Mouse (Mus musculus): ENCODE results near the gene Zfp365. TPM values are rescaled to one million over a fixed set of nuclear protein-coding genes. Genes with fewer than 3 reads are reported as not detected.

The Zfp365 gene
- 3.3 and 3.9 TPM in 2 replicates for polyA plus RNA-seq (2016; fragmentation: Nextera tagmentation; extraction: Ambion mirVana)

- H3K9ac ChIP-seq (replicated peaks): peak within 1 kb of the TSS; percentile 84
- H3K27ac ChIP-seq: no peak within 1 kb of the TSS
- H3K4me1 ChIP-seq (replicated peaks): peaks cover 10% of the 10 kb centered on the region; the same call in 1 of the 2 replicates
- H3K27me3 ChIP-seq: peaks cover 3% of the 10 kb centered on the region; the same call in 1 of the 2 replicates
- peak within 1 kb of the TSS; percentile 72 for H3K4me3 ChIP-seq (replicated peaks)
- 1% methylated on average over 43 of the region's 43 CpGs for WGBS
- H3K9me3 ChIP-seq: 0 out of 2 replicates have a peak, but pooled peaks cover 4% of the 10 kb centered on the region
- H3K36me3 ChIP-seq: peaks cover 9% of the 10 kb centered on the region; the same call in 1 of the 2 replicates
- H3K4me2 ChIP-seq: peak within 1 kb of the TSS; percentile 94
- peak; percentile 90 for ATAC-seq (ENCODE audit: insufficient number of reproducible peaks, insufficient read depth, low FRiP score, low TSS enrichment, low read depth)
These were observed at the start of gene Zfp365 for GRCm38 (mm10) chr10:67912337-67912776. Zfp365 (minus strand) TSS chr10:67912662.

GRCm38 (mm10) chr10:67959982-67960381 is 47.5 kb upstream of the Zfp365 start:
- 69% methylated on average over 3 of the region's 3 CpGs for WGBS
- no peak for ATAC-seq (ENCODE audit: insufficient number of reproducible peaks, insufficient read depth, low FRiP score, low TSS enrichment, low read depth)

GRCm38 (mm10) chr10:67955982-67956381 is 43.5 kb upstream of the Zfp365 start:
- WGBS: 96% methylated on average over 2 of the region's 2 CpGs

More at GRCm38 (mm10) chr10:67959982-67960381, 47.5 kb upstream of the Zfp365 start:
- Histone ChIP-seq H3K9me3 (no peaks in the 10 kb centered on the region), H3K4me3 (replicated peaks) (no peak overlapping the region), H3K36me3 (no peaks in the 10 kb centered on the region), H3K4me2 (no peak overlapping the region), H3K27me3 (no peaks in the 10 kb centered on the region), H3K9ac (replicated peaks) (no peak overlapping the region), H3K27ac (no peak overlapping the region), H3K4me1 (replicated peaks) (no peaks in the 10 kb centered on the region; the same call in 1 of the 2 replicates)

GRCm38 (mm10) chr10:67951690-67952089 is 39.2 kb upstream of the Zfp365 start:
- no peaks in the 10 kb centered on the region for H3K27me3 ChIP-seq
- WGBS: 86% methylated on average over 4 of the region's 4 CpGs

More at GRCm38 (mm10) chr10:67955982-67956381, 43.5 kb upstream of the Zfp365 start:
- Histone ChIP-seq H3K9ac (replicated peaks) (no peak overlapping the region), H3K27ac (no peak overlapping the region), H3K27me3 (no peaks in the 10 kb centered on the region), H3K4me2 (no peak overlapping the region), H3K4me3 (replicated peaks) (no peak overlapping the region), H3K4me1 (replicated peaks) (no peaks in the 10 kb centered on the region; the same call in 1 of the 2 replicates), H3K36me3 (no peaks in the 10 kb centered on the region), H3K9me3 (no peaks in the 10 kb centered on the region)
- ATAC-seq (ENCODE audit: insufficient number of reproducible peaks, insufficient read depth, low FRiP score, low TSS enrichment, low read depth): no peak

GRCm38 (mm10) chr10:67950059-67950748 is 37.7 kb upstream of the Zfp365 start:
- H3K4me3 ChIP-seq (replicated peaks): no peak overlapping the region
- no peak overlapping the region for H3K9ac ChIP-seq (replicated peaks)
- no peak for ATAC-seq (ENCODE audit: insufficient number of reproducible peaks, insufficient read depth, low FRiP score, low TSS enrichment, low read depth)
- H3K9me3 ChIP-seq: no peaks in the 10 kb centered on the region
- H3K4me1 ChIP-seq (replicated peaks): no peaks in the 10 kb centered on the region
- H3K36me3 ChIP-seq: no peaks in the 10 kb centered on the region
- no peaks in the 10 kb centered on the region for H3K27me3 ChIP-seq
- no peak overlapping the region for H3K4me2 ChIP-seq
- WGBS: 80% methylated on average over 8 of the region's 8 CpGs
- no peak overlapping the region for H3K27ac ChIP-seq

More at GRCm38 (mm10) chr10:67951690-67952089, 39.2 kb upstream of the Zfp365 start:
- no peak overlapping the region for H3K9ac ChIP-seq (replicated peaks)
- no peaks in the 10 kb centered on the region for H3K9me3 ChIP-seq
- no peaks in the 10 kb centered on the region for H3K36me3 ChIP-seq
- no peaks in the 10 kb centered on the region for H3K4me1 ChIP-seq (replicated peaks)
- no peak overlapping the region for H3K27ac ChIP-seq
- no peak overlapping the region for H3K4me2 ChIP-seq
- no peak overlapping the region for H3K4me3 ChIP-seq (replicated peaks)
- ATAC-seq (ENCODE audit: insufficient number of reproducible peaks, insufficient read depth, low FRiP score, low TSS enrichment, low read depth): no peak

- ATAC-seq (ENCODE audit: insufficient number of reproducible peaks, insufficient read depth, low FRiP score, low TSS enrichment, low read depth): no peak
- Histone ChIP-seq H3K4me1 (replicated peaks) (peaks cover 5% of the 10 kb centered on the region; the same call in 1 of the 2 replicates), H3K4me2 (no peak overlapping the region), H3K27ac (no peak overlapping the region), H3K27me3 (no peaks in the 10 kb centered on the region), H3K9ac (replicated peaks) (no peak overlapping the region), H3K9me3 (no peaks in the 10 kb centered on the region), H3K4me3 (replicated peaks) (no peak overlapping the region), H3K36me3 (no peaks in the 10 kb centered on the region)
- WGBS: 90% methylated on average over 4 of the region's 4 CpGs
These were observed 31.1 kb upstream of the Zfp365 start for GRCm38 (mm10) chr10:67943513-67943912.

GRCm38 (mm10) chr10:67939546-67939945 is 27.1 kb upstream of the Zfp365 start:
- WGBS: 75% methylated on average over 12 of the region's 12 CpGs
- no peaks in the 10 kb centered on the region for H3K36me3 ChIP-seq

GRCm38 (mm10) chr10:67937775-67938174 is 25.3 kb upstream of the Zfp365 start:
- 87% methylated on average over 5 of the region's 5 CpGs for WGBS
- ATAC-seq (ENCODE audit: insufficient number of reproducible peaks, insufficient read depth, low FRiP score, low TSS enrichment, low read depth): no peak
- Histone ChIP-seq H3K4me2 (no peak overlapping the region), H3K27ac (no peak overlapping the region), H3K36me3 (no peaks in the 10 kb centered on the region), H3K4me3 (replicated peaks) (no peak overlapping the region), H3K9me3 (no peaks in the 10 kb centered on the region), H3K27me3 (no peaks in the 10 kb centered on the region), H3K9ac (replicated peaks) (no peak overlapping the region), H3K4me1 (replicated peaks) (peaks cover 5% of the 10 kb centered on the region; the same call in 1 of the 2 replicates)

More at GRCm38 (mm10) chr10:67939546-67939945, 27.1 kb upstream of the Zfp365 start:
- ATAC-seq (ENCODE audit: insufficient number of reproducible peaks, insufficient read depth, low FRiP score, low TSS enrichment, low read depth): no peak
- Histone ChIP-seq H3K4me1 (replicated peaks) (peaks cover 5% of the 10 kb centered on the region; the same call in 1 of the 2 replicates), H3K9me3 (no peaks in the 10 kb centered on the region), H3K4me2 (no peak overlapping the region), H3K27ac (no peak overlapping the region), H3K4me3 (replicated peaks) (no peak overlapping the region), H3K9ac (replicated peaks) (no peak overlapping the region), H3K27me3 (no peaks in the 10 kb centered on the region)

- no peak overlapping the region for H3K4me2 ChIP-seq
- H3K27ac ChIP-seq: no peak overlapping the region
- 77% methylated on average over 4 of the region's 4 CpGs for WGBS
- peaks cover 5% of the 10 kb centered on the region; the same call in 1 of the 2 replicates for H3K4me1 ChIP-seq (replicated peaks)
- no peak overlapping the region for H3K4me3 ChIP-seq (replicated peaks)
- no peak for ATAC-seq (ENCODE audit: insufficient number of reproducible peaks, insufficient read depth, low FRiP score, low TSS enrichment, low read depth)
- no peaks in the 10 kb centered on the region for H3K27me3 ChIP-seq
- H3K36me3 ChIP-seq: no peaks in the 10 kb centered on the region
- H3K9ac ChIP-seq (replicated peaks): no peak overlapping the region
- H3K9me3 ChIP-seq: no peaks in the 10 kb centered on the region
These were observed 24.5 kb upstream of the Zfp365 start for GRCm38 (mm10) chr10:67936944-67937343.

- no peak for ATAC-seq (ENCODE audit: insufficient number of reproducible peaks, insufficient read depth, low FRiP score, low TSS enrichment, low read depth)
- H3K36me3 ChIP-seq: no peaks in the 10 kb centered on the region
- no peak overlapping the region for H3K4me2 ChIP-seq
- H3K27ac ChIP-seq: no peak overlapping the region
- 83% methylated on average over 11 of the region's 11 CpGs for WGBS
- H3K27me3 ChIP-seq: no peaks in the 10 kb centered on the region
- no peak overlapping the region for H3K9ac ChIP-seq (replicated peaks)
- no peak overlapping the region for H3K4me3 ChIP-seq (replicated peaks)
- no peaks in the 10 kb centered on the region for H3K4me1 ChIP-seq (replicated peaks)
- H3K9me3 ChIP-seq: peaks cover 4% of the 10 kb centered on the region
These were observed 20.3 kb upstream of the Zfp365 start for GRCm38 (mm10) chr10:67932780-67933179.

- Histone ChIP-seq H3K4me1 (replicated peaks) (no peaks in the 10 kb centered on the region), H3K36me3 (no peaks in the 10 kb centered on the region), H3K4me2 (no peak overlapping the region), H3K9ac (replicated peaks) (no peak overlapping the region), H3K27me3 (no peaks in the 10 kb centered on the region), H3K27ac (no peak overlapping the region), H3K9me3 (peaks cover 4% of the 10 kb centered on the region), H3K4me3 (replicated peaks) (no peak overlapping the region)
- 82% methylated on average over 4 of the region's 4 CpGs for WGBS
- ATAC-seq (ENCODE audit: insufficient number of reproducible peaks, insufficient read depth, low FRiP score, low TSS enrichment, low read depth): no peak
These were observed 18.9 kb upstream of the Zfp365 start for GRCm38 (mm10) chr10:67931328-67931727.

Data from limb, embryonic 12.5 days (tissue).